Mouse (Mus musculus) central nervous system, embryonic 11.5 days (tissue): Measurements from ENCODE around the gene Uckl1. TPM values are rescaled to one million over a fixed set of nuclear protein-coding genes. Genes with fewer than 3 reads are reported as not detected.

ENCODE experiments used
- polyA plus RNA-seq: library from polyadenylated mRNA; depleted of rRNA; stranded (reverse); fragments of >200 nt; gene quantifications from 2 replicates; pipeline ENCODE4 v1.2.3, GENCODE M21; 2012; rRNA removed

The Uckl1 gene
- 59.6 and 92.4 TPM in 2 replicates for polyA plus RNA-seq

GRCm38 (mm10) chr2:181584411-181584942 lies at the start of gene Uckl1:
Gene Uckl1 (minus strand): TSS chr2:181584892.

DNA sequence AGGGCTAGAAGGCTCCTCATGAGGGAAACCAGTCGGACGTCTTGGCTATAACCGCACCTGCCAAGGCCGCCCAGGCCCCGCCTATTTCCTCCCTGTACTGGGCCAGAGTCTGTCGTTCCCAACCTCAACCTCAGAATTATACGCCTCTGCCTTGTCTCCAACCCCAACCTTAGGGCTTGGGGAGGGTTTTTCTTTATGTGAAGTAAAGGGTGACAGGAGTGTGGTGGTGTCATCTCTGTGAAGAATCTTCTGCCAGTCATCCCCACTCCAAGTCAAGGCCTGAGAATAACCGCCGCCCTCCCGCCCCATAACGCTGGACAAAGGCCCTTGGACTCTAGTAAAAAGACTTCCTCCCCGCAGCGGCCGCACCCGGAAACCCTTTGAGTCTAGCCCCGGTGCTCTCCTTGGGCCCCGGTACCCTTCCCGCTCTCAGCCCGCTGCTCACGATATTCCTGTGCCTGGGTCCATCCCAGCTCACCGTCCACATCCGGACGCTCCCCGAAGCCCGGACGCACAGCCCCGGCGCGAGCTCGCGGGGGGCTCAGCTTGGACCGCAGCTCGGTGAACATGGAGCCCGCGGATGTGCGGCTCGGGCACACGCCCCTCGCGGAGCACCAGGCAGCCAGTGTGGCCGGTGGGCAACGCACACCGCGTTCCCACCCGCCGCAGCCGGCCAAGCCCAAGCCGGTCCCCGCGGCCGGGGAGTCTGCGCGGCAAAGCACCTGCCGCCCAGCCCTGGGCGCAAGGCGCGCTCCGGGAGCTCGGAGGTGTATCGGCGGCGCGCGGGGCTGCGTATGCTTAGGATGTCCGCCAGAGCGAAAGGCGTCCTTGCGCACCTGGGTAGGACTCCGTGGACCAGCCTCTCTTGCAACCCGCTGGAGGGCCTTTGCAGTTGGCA lies 14.0 kb upstream of the Uckl1 start, which contains the start of gene Samd10:
Gene Samd10, minus strand, starts transcription at position 759 of the 898 bp plus-strand sequence.

GRCm38 (mm10) chr2:181592231-181593041 lies 7.7 kb upstream of the Uckl1 start, which contains the start of gene Zfp512b:
Gene Zfp512b (minus strand): TSS chr2:181592803.

DNA sequence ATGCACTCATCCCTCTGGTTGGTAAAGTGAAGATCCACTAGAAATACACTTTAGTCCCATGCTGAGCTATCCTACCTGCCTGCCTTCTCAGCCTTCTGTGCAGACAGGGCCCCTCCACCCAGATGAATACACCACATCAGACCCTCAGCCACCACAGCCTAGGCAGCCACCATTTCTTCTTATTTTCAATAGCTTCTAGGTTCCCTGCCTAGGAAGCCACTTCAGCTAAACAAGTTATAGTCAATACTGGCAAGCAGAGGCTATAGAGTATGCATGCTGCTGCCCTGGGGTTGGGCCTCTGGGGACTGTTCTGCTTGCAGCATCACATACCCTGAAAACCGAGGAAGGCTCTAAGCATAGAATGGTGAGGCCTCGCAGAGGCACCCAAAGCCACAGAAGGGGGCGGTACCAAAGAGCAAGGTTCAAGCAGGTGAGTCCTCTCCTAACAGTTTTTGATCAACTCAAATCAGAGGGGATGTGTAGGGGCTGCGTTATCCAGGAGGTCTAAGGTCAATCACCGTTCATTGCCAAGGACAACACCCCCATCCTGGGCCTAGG lies 6.9 kb upstream of the Uckl1 start, which contains the start of gene Prpf6:
Gene Prpf6, plus strand, starts transcription at position 341 of the 558 bp plus-strand sequence.

GRCm38 (mm10) chr2:181520118-181520935 lies 64.4 kb downstream of the Uckl1 start, which contains the start of gene Dnajc5:
Gene Dnajc5 (plus strand): TSS chr2:181520485.

Other genes starting within 250 kb of the Uckl1 start
- 63.2 and 85.0 TPM in 2 replicates for gene Zgpat, start 220.0 kb downstream of the Uckl1 start, polyA plus RNA-seq
- 86.3 and 95.1 TPM in 2 replicates for gene Arfrp1, start 219.5 kb downstream of the Uckl1 start, polyA plus RNA-seq
- gene Lime1, start 204.8 kb downstream of the Uckl1 start, polyA plus RNA-seq = 38.4 and 60.0 TPM in 2 replicates
- 11.8 and 16.4 TPM in 2 replicates for gene Zbtb46, start 125.5 kb downstream of the Uckl1 start, polyA plus RNA-seq
- not detected in 2 replicates for gene Abhd16b, start 91.7 kb downstream of the Uckl1 start, polyA plus RNA-seq
- 137 and 215 TPM in 2 replicates for gene Tpd52l2, start 87.8 kb downstream of the Uckl1 start, polyA plus RNA-seq
- 72.3 and 86.8 TPM in 2 replicates for gene Dnajc5, start 64.4 kb downstream of the Uckl1 start, polyA plus RNA-seq
- 50.4 and 77.7 TPM in 2 replicates for gene Prpf6, start 7.0 kb upstream of the Uckl1 start, polyA plus RNA-seq
- gene Zfp512b, start 7.9 kb upstream of the Uckl1 start, polyA plus RNA-seq = 86.1 and 97.7 TPM in 2 replicates
- gene Samd10, start 14.3 kb upstream of the Uckl1 start, polyA plus RNA-seq = 27.2 and 38.4 TPM in 2 replicates
- 0.22 and 0.30 TPM in 2 replicates for gene Gm29797, start 72.1 kb upstream of the Uckl1 start, polyA plus RNA-seq
- gene Sox18, start 86.7 kb upstream of the Uckl1 start, polyA plus RNA-seq = 12.0 and 20.4 TPM in 2 replicates
- 43.7 and 63.4 TPM in 2 replicates for gene Tcea2, start 95.4 kb upstream of the Uckl1 start, polyA plus RNA-seq
- gene Rgs19, start 109.1 kb upstream of the Uckl1 start, polyA plus RNA-seq = 42.2 and 74.8 TPM in 2 replicates
- gene Lkaaear1, start 113.5 kb upstream of the Uckl1 start, polyA plus RNA-seq = not detected in 2 replicates
- gene Oprl1, start 130.1 kb upstream of the Uckl1 start, polyA plus RNA-seq = 16.4 and 19.8 TPM in 2 replicates
- gene Myt1, start 178.4 kb upstream of the Uckl1 start, polyA plus RNA-seq = 46.8 and 70.9 TPM in 2 replicates